Mouse (Mus musculus) megakaryocyte, adult 5-6 weeks (primary cell): ENCODE results near the gene Aatf. TPM values are rescaled to one million over a fixed set of nuclear protein-coding genes. Genes with fewer than 3 reads are reported as not detected.

ENCODE experiments used
- ATAC-seq: 2 replicates; pipeline ENCODE4 v1.8.0; 2016; ENCODE audit warnings: mild to moderate bottlenecking, inconsistent platforms; ENCODE audit not compliant: poor library complexity, severe bottlenecking
- total RNA-seq, 2 experiments: library from RNA; stranded (forward) in 1 of 2; stranded (reverse) in 1 of 2; fragments of 153-499, 151-499 nt in 1 of 2; fragments of 221-1000, 200-1000 nt in 1 of 2; gene quantifications; 2 replicates each; pipeline versions ENCODE4 v1.2.3 to v1.2.4; 2015 to 2017

The Aatf gene
- total RNA-seq, 2 experiments from 2014 or later: 33.3 to 48.5 TPM

DNA sequence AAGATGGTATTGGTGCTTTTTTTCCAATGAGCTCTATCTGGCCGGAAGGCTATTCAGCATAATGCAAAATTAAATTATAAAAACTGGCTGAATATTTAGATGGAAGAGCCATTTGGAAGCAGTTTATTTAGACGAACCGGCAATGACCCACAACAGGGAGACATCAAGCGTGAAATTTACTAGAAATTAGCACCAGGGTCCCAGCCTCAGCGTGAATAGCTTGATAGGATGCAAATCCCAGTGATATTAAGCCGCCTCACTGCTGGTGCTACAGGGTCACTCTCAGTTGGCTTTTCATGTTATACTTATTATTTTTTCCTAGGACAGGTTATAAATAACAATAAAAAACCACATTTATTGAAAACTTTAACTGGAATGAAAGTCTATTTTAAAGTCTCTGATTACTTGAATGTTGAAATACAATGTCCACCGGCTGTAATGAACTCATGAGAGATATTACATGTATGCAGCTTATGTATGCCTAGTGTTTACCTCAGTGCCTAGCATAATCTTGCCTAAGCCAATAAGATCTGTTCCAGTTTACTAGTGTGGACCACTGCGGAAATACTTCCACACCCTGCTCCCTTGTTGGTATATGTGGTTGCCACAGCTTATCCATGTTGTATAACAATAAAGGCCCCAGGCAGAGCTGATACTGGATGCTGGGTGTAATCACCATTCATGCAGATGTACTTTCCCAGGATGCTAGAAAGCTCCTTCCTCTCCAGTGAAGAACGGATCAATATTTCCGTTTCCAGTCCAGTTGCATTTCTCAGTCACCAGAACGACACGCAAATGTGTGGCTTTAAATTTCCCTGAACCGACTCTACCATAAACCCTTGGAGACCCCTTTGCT lies 136.6 kb downstream of the Aatf start:
- ATAC-seq: no peak

- no peak for ATAC-seq
Measured at GRCm38 (mm10) chr11:84375951-84376496, 137.3 kb downstream of the Aatf start.

DNA sequence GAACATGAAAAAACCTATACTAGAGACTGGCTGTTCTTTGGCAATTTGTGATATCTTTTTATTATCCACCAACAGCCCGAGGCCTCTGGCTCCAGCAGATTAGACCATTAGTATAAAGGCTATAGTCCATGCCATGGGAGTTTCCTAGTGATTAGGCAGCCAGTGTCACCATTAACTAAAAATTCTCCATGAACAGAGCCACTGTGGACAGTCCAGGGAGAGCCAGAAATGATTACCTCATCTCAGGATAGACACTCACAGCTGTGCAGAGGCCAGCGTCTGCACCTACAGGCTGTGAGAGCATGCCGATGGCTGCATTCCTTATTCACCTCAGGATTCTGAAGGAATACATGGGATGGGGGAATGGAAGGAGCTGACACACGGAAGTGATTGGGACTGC lies 140.2 kb downstream of the Aatf start:
- no peak for ATAC-seq

Other genes with a start within 250 kb of the Aatf start
- gene Lhx1, start 12.0 kb upstream of the Aatf start, total RNA-seq (2015): 0.31 and 0.73 TPM in 2 replicates
- gene Lhx1, start 12.0 kb upstream of the Aatf start, total RNA-seq (2017): 0.53 TPM in 1 of 2 replicates, not detected in the other